Mouse (Mus musculus): ENCODE measurements around the gene Tdrd3. TPM values are rescaled to one million over a fixed set of nuclear protein-coding genes. Genes with fewer than 3 reads are reported as not detected.
A peak's percentile ranks its signal among the peaks of the same experiment; 100 is the strongest.

Gene Tdrd3
- polyA plus RNA-seq (2017; shearing (Covaris generic)), result 10 to 100 TPM; 19.0 to 22.3 TPM

GRCm38 (mm10) chr14:87415808-87416721, at the start of gene Tdrd3:
Gene Tdrd3 (plus strand): TSS chr14:87416639.
- peak; percentile 89 for ATAC-seq

GRCm38 (mm10) chr14:87367169-87367568, 49.3 kb upstream of the Tdrd3 start:
- ATAC-seq, result no peak

DNA sequence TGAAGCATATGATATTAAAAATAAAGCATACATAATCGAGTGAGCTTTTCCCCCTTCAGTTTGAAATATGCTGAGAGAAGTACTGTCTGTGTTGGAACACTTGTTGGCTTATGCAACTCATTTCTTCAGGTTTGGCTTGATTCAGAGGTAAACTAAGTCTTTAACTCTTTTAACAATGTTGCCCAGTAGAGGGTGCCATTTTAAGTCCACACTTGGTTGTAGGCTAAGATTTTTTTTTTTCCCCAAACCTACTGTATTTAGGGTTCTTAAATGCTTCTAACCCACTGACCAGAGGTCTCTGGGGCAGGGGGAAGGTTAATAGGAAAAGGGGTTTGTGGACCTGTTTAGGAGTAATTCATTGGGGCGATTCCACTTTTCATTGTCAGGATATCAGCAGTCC, 33.4 kb upstream of the Tdrd3 start:
- no peak for ATAC-seq

GRCm38 (mm10) chr14:87384288-87385268, 31.9 kb upstream of the Tdrd3 start:
- ATAC-seq, result no peak

- no peak for ATAC-seq
Observed at GRCm38 (mm10) chr14:87393096-87393495, 23.3 kb upstream of the Tdrd3 start.

DNA sequence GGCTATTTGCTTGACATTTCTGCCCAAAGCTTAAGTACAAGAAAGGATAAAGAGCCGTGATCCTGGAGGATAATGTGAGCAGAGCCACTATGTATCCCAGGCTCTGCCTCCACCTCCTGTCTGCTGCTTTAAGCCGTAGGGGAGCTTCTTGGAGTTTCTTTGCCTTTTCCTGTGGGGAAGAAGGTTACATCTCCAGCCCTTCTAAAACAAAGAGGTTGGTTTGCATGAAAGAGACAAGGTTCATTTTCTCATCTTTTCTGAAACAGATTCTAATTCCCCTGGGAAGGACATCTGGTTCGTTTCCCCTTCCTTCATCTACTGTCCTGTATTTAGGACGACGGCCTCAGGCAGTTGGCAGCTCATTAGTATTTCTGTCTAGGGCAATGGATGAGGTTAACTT, 19.8 kb upstream of the Tdrd3 start:
- ATAC-seq, result no peak

- ATAC-seq, result no peak
Observed at GRCm38 (mm10) chr14:87415486-87415807, 992 bp upstream of the Tdrd3 start.

GRCm38 (mm10) chr14:87416755-87417690, 584 bp downstream of the Tdrd3 start:
- ATAC-seq, result peak; percentile 15

DNA sequence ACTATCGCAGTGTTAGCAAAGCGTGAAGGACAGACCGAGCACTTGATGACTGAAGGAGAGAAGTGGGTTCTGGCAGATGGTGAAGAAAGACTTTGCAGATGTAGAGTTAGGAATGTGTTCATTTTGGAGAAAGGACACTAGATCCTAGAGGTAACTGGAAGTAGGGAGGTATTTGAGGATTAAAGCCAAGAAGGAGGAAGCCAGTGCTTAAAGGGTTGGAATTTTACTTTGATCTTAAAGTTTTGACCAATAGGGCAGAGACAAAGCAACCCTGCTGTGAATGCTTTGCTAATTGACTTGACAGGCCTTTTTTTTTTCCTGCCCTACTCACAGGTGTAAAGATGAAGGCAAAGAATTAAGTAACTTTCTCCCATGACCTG, 1.2 kb downstream of the Tdrd3 start:
- ATAC-seq, result no peak

DNA sequence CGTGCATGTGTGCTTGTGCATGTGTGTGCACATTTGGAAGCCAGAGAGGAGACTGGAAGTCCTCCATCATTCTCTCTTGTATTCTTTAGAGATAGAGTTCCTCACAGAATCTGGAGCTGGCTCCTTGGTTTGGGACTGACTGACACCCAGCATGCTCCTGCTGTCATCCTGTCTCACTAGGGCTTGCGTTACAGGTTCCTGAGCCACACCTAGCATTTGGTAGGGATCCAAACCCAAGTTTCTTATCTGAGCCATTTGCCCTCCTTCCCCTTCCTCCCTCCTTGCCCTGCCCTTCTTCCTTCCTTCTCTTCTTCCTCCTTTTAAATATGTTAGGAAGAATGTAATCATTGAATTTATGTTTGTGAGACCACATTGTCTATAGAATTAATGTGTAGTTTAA, 3.3 kb downstream of the Tdrd3 start:
- no peak for ATAC-seq

DNA sequence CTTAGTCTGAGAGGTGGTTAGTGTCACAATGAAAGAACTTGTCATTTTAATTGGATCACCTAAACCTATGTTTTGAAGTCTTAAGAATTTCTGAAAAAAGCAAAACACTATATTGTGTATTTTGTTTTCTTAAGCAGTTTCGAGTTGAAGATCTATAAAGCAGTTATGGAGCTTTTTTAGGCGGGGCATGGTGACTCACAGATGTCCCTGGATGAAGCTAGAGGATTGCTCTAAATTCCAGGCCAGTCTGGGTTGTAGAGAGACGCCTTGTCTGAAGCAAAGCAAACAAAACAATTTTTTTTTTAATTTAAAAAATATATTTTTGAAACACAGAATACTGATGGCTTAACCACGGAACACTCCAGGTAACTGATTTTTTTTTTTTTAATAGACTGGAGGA, 4.1 kb downstream of the Tdrd3 start:
- ATAC-seq, result no peak

DNA sequence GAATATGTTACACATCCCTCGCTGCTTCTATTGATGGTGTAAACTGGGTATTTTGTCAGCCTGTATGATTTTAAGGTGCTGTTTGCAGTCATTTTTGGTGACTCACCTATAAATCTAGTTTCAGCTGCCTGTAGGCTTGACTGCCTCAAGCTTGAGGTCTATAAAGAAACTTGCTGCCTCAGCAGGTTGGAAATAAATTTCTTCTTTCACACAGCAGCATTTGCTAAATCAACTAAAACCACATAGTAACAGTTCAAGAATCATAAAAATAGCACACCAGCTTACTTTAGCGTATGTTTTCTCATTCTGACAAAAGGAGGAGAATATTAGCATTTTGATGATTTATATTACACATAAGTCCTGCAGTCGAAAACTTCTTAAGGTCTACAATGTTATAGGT, 6.0 kb downstream of the Tdrd3 start:
- no peak for ATAC-seq

GRCm38 (mm10) chr14:87426297-87426922, 10.0 kb downstream of the Tdrd3 start:
- ATAC-seq, result no peak

DNA sequence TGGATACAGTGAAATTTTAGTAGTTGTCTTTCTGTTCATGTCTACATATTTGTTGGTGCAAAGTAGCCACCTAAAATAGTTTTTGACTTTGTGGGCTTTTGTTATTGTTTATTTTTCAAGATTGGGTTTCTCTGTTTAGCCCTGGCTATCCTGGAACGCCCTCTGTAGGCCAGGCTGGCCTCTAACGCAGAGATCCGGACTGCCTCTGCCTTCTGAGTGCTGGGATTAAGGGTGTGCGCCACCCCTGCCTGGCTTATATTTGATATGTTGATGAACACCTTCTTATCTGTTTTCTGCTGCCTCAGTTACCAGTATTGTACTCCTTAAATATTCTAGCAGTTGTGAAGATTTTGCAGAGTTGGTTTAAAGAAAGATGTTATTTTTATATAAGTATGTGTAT, 10.6 kb downstream of the Tdrd3 start:
- no peak for ATAC-seq

GRCm38 (mm10) chr14:87427659-87428289, 11.3 kb downstream of the Tdrd3 start:
- ATAC-seq, result no peak

DNA sequence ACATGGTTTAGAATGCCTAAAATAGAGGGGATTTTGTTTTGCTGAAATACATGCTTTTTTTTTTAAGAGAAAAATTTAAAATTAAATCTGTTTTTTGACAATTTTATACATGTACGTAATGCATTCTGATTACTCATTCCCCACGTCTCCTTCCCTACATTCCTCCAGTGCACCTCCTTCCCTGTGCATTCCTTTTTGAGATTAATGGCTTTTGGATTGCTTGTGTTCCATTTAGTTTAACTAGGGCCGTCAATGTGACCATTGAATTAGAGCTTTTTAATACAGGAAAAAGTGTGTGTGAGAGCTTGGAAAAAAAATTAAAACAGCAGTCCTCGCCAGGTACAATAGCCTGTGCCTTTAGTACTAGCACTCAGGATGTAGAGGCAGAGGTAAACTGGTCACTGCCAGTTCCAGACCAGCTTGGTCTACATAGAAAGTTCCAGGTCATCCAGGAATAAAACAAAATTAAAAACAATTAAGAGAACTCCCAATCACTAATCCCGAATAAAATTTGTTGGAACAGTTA, 17.0 kb downstream of the Tdrd3 start:
- no peak for ATAC-seq

DNA sequence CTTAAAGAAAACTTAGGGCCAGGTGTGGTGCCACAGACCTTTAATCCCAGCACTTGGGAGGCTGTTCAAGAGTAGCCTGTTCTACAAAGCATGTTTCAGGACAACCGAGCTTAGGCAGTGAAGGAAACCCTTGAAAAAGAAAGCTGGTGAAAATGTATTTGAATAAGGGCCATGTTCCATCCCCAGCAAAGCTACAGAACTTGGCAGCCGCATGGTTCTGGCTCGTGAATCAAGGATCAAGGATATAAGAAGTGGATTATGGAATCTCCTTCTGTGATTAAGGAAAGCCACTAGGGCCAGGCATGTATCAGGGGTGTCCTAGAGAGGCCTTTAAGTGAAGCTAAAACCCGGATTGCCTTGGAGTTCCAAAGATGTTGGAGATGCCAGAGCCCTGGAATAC, 18.9 kb downstream of the Tdrd3 start:
- ATAC-seq, result no peak

DNA sequence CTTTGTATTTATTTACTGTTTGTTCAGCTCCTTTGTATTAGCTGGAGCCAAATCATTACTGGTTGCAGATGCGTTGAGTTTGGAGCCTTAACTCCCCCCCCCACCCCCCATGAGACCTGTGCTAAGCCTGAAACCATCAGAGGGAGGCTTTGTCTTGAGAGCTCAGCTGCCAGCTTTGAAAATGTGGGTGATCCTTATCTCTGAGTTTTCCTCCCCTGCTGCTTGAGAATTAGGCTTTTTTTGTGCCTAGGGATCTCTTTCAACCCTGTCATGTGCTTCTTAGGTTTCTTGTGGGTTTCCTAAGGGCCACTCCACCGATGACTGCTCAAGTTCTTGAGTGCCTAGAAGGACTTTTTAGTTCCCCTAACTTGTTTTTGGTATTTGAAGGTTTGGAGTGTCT, 23.3 kb downstream of the Tdrd3 start:
- no peak for ATAC-seq

- no peak for ATAC-seq
Observed at GRCm38 (mm10) chr14:87446331-87446913, 30.0 kb downstream of the Tdrd3 start.

- ATAC-seq, result peak; percentile 87
Observed at GRCm38 (mm10) chr14:87451645-87452443, 35.4 kb downstream of the Tdrd3 start.

Data from activated CD4-positive, CD25-positive, alpha-beta regulatory T cell, adult 4 months (primary cell).